Mouse (Mus musculus): ENCODE measurements around the gene Ubqln2. TPM values are rescaled to one million over a fixed set of nuclear protein-coding genes. Genes with fewer than 3 reads are reported as not detected.

Ubqln2 gene
- polyA plus RNA-seq, 1 experiment from 2014 or later: 37.7 TPM

- H3K27ac ChIP-seq (ENCODE audit: low read depth, low read length): no peak overlapping the region
- no peak overlapping the region for H3K9ac ChIP-seq (ENCODE audit: low read depth, low read length)
- H3K4me1 ChIP-seq (ENCODE audit: control insufficient read depth, insufficient read depth, low read depth, low read length): no peaks in the 10 kb centered on the region
- no peak for ATAC-seq
- 92% methylated on average over 5 of the region's 5 CpGs for WGBS
- H3K4me3 ChIP-seq (ENCODE audit: low read length): no peak overlapping the region
- H3K27me3 ChIP-seq (replicated peaks; ENCODE audit: control insufficient read depth, insufficient read depth, low read length): no peaks in the 10 kb centered on the region
- H3K9me3 ChIP-seq (ENCODE audit: control insufficient read depth, low read length): no peaks in the 10 kb centered on the region
- H3K4me2 ChIP-seq (ENCODE audit: low read length): no peak overlapping the region
- no peaks in the 10 kb centered on the region for H3K36me3 ChIP-seq (ENCODE audit: control insufficient read depth, insufficient read depth, low read length)
These were observed 17.5 kb downstream of the Ubqln2 start for GRCm38 (mm10) chrX:153515491-153515890.

GRCm38 (mm10) chrX:153528399-153528798, 30.4 kb downstream of the Ubqln2 start:
- Histone ChIP-seq H3K36me3 (ENCODE audit: control insufficient read depth, insufficient read depth, low read length) (no peaks in the 10 kb centered on the region), H3K27ac (ENCODE audit: low read depth, low read length) (no peak overlapping the region), H3K9ac (ENCODE audit: low read depth, low read length) (no peak overlapping the region), H3K9me3 (ENCODE audit: control insufficient read depth, low read length) (no peaks in the 10 kb centered on the region), H3K4me1 (ENCODE audit: control insufficient read depth, insufficient read depth, low read depth, low read length) (no peaks in the 10 kb centered on the region), H3K4me3 (ENCODE audit: low read length) (no peak overlapping the region), H3K27me3 (replicated peaks; ENCODE audit: control insufficient read depth, insufficient read depth, low read length) (no peaks in the 10 kb centered on the region), H3K4me2 (ENCODE audit: low read length) (no peak overlapping the region)
- 20% methylated on average over 2 of the region's 2 CpGs for WGBS
- ATAC-seq: no peak

Other genes starting within 250 kb of the Ubqln2 start
- not detected in 2 replicates for gene Cypt3, start 60.4 kb downstream of the Ubqln2 start, polyA plus RNA-seq (2015; fragmentation: Nextera tagmentation; extraction: Ambion mirVana)
- 3.4 and 4.2 TPM in 2 replicates for gene Kctd12b, start 198.2 kb downstream of the Ubqln2 start, polyA plus RNA-seq (2015; fragmentation: Nextera tagmentation; extraction: Ambion mirVana)
- gene Nbdy, start 225.4 kb downstream of the Ubqln2 start, polyA plus RNA-seq (2015; fragmentation: Nextera tagmentation; extraction: Ambion mirVana): 152 and 167 TPM in 2 replicates

Data from hindbrain, embryonic 16.5 days (tissue).